Mouse (Mus musculus): ENCODE results near the gene Nfib.

DNA sequence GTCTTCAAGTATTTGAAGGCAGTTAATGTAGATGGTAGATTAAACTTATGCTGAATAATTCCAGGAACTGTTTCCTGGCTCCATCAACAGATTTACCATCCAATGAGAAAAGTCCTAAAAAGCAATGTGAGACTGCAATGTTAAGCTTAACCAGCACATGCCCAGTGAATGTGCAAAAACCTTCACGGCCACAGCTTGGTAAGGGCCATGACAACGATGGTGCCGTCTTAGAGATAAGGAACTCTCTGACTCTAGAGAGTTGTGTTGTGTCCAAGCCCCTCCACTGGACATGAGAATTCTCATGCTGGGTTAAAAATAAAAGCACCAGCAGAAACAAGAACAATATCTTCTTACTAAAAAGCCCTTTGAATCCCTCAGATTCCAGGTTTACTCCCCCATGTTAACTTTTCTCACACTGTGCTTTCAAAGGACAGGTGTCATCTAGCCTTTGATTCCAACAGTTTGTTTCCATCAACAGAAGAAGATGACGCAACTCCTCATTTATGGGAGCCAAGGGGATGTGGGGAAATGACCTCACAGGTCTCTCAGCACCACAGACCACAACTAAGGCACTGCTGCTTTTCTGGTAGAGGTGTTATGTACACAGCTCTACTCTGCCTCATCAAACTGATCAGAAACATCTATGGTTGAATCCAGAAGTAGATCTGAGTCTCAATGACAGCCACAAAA lies 340.7 kb downstream of the Nfib start:
- no peak for TF ChIP-seq CTCF (IDR thresholded peaks at IDR 0.05; ENCODE audit: borderline replicate concordance, extremely low read depth, insufficient read depth, insufficient read length)
- TF ChIP-seq POLR2A (IDR thresholded peaks at IDR 0.05; ENCODE audit: borderline replicate concordance, extremely low read depth, insufficient read depth, insufficient read length, poor library complexity, severe bottlenecking), result no peak
